Mouse (Mus musculus) lung, embryonic 15.5 days (tissue): Measurements from ENCODE around the gene Dnajb12. TPM values are rescaled to one million over a fixed set of nuclear protein-coding genes. Genes with fewer than 3 reads are reported as not detected.

ENCODE experiments used
- ATAC-seq: fragments of 200-750 bp; cut with Nextera tagmentation; 2 replicates; pipeline ENCODE4 v1.8.0; 2017; ENCODE audit warnings: moderate number of reproducible peaks, borderline replicate concordance; ENCODE audit not compliant: low FRiP score, low TSS enrichment; ENCODE audit errors: extremely low read depth
- H3K27ac ChIP-seq: fragments of 300-500 bp; sonication (generic); 2 replicates; pipeline ENCODE4 v1.5.1; 2015; ENCODE audit warnings: moderate library complexity, mild to moderate bottlenecking, inconsistent platforms
- H3K27me3 ChIP-seq: fragments of 300-500 bp; sonication (generic); 2 replicates; pipeline ENCODE4 v1.6.1; 2015; ENCODE audit warnings: inconsistent platforms
- H3K36me3 ChIP-seq: fragments of 300-500 bp; sonication (generic); 2 replicates; pipeline ENCODE4 v1.6.1; 2015; ENCODE audit warnings: inconsistent platforms
- H3K4me1 ChIP-seq: fragments of 300-500 bp; sonication (generic); 2 replicates; pipeline ENCODE4 v1.6.1; 2015; ENCODE audit warnings: inconsistent platforms
- H3K4me2 ChIP-seq: fragments of 300-500 bp; sonication (generic); 2 replicates; pipeline ENCODE4 v1.6.1; 2015; ENCODE audit warnings: inconsistent platforms, mild to moderate bottlenecking, moderate library complexity
- H3K4me3 ChIP-seq: fragments of 300-500 bp; sonication (generic); 2 replicates; pipeline ENCODE4 v1.5.1; 2015; ENCODE audit warnings: mild to moderate bottlenecking, inconsistent platforms
- H3K9ac ChIP-seq: fragments of 300-500 bp; sonication (generic); 2 replicates; pipeline ENCODE4 v1.6.1; 2015; ENCODE audit warnings: inconsistent platforms
- H3K9me3 ChIP-seq: fragments of 300-500 bp; sonication (generic); 2 replicates; pipeline ENCODE4 v1.6.1; 2016; ENCODE audit warnings: inconsistent platforms
- WGBS: fragments of 180-500 bp; shearing (Covaris S2); methylation state at CpG from one replicate; pipeline ENCODE4 v1.1.7; 2015; 5-methylcytosine and 5-hydroxymethylcytosine counted together
- polyA plus RNA-seq: library from polyadenylated mRNA; unstranded; fragments of >200 nt; fragmentation: Nextera tagmentation; extraction: Ambion mirVana; gene quantifications from 2 replicates; pipeline ENCODE4 v1.2.1, GENCODE M21; 2015

Dnajb12 gene
- polyA plus RNA-seq, result 21.0 and 24.1 TPM in 2 replicates

- H3K27ac ChIP-seq, result peak within 1 kb of the TSS; percentile 99
- peaks cover 16% of the 10 kb centered on the region for H3K4me1 ChIP-seq
- ATAC-seq, result peak; percentile 91
- H3K36me3 ChIP-seq, result peaks cover 2% of the 10 kb centered on the region; the same call in 1 of the 2 replicates
- peak within 1 kb of the TSS; percentile 95 for H3K9ac ChIP-seq
- WGBS, result under 1% methylated on average over 80 of the region's 80 CpGs
- no peaks in the 10 kb centered on the region for H3K9me3 ChIP-seq
- peak within 1 kb of the TSS; percentile 89 for H3K4me3 ChIP-seq
- no peaks in the 10 kb centered on the region for H3K27me3 ChIP-seq
- peak within 1 kb of the TSS; percentile 88 for H3K4me2 ChIP-seq
These were observed at the start of gene Dnajb12 for GRCm38 (mm10) chr10:59879255-59880028. Gene Dnajb12 (plus strand): TSS chr10:59879556.

- H3K4me3 ChIP-seq, result no peak overlapping the region
- H3K4me1 ChIP-seq, result no peaks in the 10 kb centered on the region
- no peaks in the 10 kb centered on the region for H3K27me3 ChIP-seq
- H3K36me3 ChIP-seq, result peaks cover 24% of the 10 kb centered on the region; the same call in 1 of the 2 replicates
- 93% methylated on average over 6 of the region's 6 CpGs for WGBS
- H3K4me2 ChIP-seq, result no peak overlapping the region
- no peak overlapping the region for H3K27ac ChIP-seq
- ATAC-seq, result no peak
- H3K9ac ChIP-seq, result no peak overlapping the region
- H3K9me3 ChIP-seq, result no peaks in the 10 kb centered on the region
These were observed 49.5 kb upstream of the Dnajb12 start for GRCm38 (mm10) chr10:59829886-59830285.

- Histone ChIP-seq H3K9ac (no peak overlapping the region), H3K9me3 (no peaks in the 10 kb centered on the region), H3K4me3 (no peak overlapping the region), H3K36me3 (peaks cover 24% of the 10 kb centered on the region; the same call in 1 of the 2 replicates), H3K27me3 (no peaks in the 10 kb centered on the region), H3K4me2 (no peak overlapping the region), H3K4me1 (no peaks in the 10 kb centered on the region), H3K27ac (no peak overlapping the region)
- WGBS, result 67% methylated on average over 7 of the region's 7 CpGs
- ATAC-seq, result no peak
These were observed 47.4 kb upstream of the Dnajb12 start for GRCm38 (mm10) chr10:59831950-59832349.

GRCm38 (mm10) chr10:59835301-59836155 is 43.8 kb upstream of the Dnajb12 start:
- no peaks in the 10 kb centered on the region for H3K27me3 ChIP-seq
- no peaks in the 10 kb centered on the region; the same call in 1 of the 2 replicates for H3K36me3 ChIP-seq
- WGBS, result 56% methylated on average over 14 of the region's 14 CpGs
- no peak overlapping the region for H3K27ac ChIP-seq
- H3K9ac ChIP-seq, result no peak overlapping the region
- H3K9me3 ChIP-seq, result no peaks in the 10 kb centered on the region
- H3K4me1 ChIP-seq, result no peaks in the 10 kb centered on the region
- no peak overlapping the region for H3K4me3 ChIP-seq
- H3K4me2 ChIP-seq, result no peak overlapping the region
- peak; percentile 57; the same call in 1 of the 2 replicates for ATAC-seq

- H3K9ac ChIP-seq, result no peak overlapping the region
- H3K9me3 ChIP-seq, result no peaks in the 10 kb centered on the region
- H3K4me3 ChIP-seq, result no peak overlapping the region
- H3K4me2 ChIP-seq, result no peak overlapping the region
- no peak overlapping the region for H3K27ac ChIP-seq
- no peaks in the 10 kb centered on the region for H3K4me1 ChIP-seq
- 86% methylated on average over 5 of the region's 5 CpGs for WGBS
- H3K27me3 ChIP-seq, result no peaks in the 10 kb centered on the region
- H3K36me3 ChIP-seq, result no peaks in the 10 kb centered on the region; the same call in 1 of the 2 replicates
- no peak for ATAC-seq
These were observed 41.9 kb upstream of the Dnajb12 start for GRCm38 (mm10) chr10:59837490-59837889.

- no peak for ATAC-seq
- 89% methylated on average over 8 of the region's 8 CpGs for WGBS
- Histone ChIP-seq H3K9ac (no peak overlapping the region), H3K27ac (no peak overlapping the region), H3K9me3 (no peaks in the 10 kb centered on the region), H3K36me3 (no peaks in the 10 kb centered on the region; the same call in 1 of the 2 replicates), H3K4me3 (no peak overlapping the region), H3K27me3 (no peaks in the 10 kb centered on the region), H3K4me1 (no peaks in the 10 kb centered on the region), H3K4me2 (no peak overlapping the region)
These were observed 37.9 kb upstream of the Dnajb12 start for GRCm38 (mm10) chr10:59841434-59841833.

- H3K9me3 ChIP-seq, result no peaks in the 10 kb centered on the region
- H3K4me2 ChIP-seq, result no peak overlapping the region
- no peaks in the 10 kb centered on the region for H3K4me1 ChIP-seq
- no peaks in the 10 kb centered on the region; the same call in 1 of the 2 replicates for H3K36me3 ChIP-seq
- WGBS, result 39% methylated on average over 5 of the region's 5 CpGs
- H3K27me3 ChIP-seq, result no peaks in the 10 kb centered on the region
- no peak overlapping the region for H3K9ac ChIP-seq
- H3K27ac ChIP-seq, result no peak overlapping the region
- ATAC-seq, result no peak
- no peak overlapping the region for H3K4me3 ChIP-seq
These were observed 36.2 kb upstream of the Dnajb12 start for GRCm38 (mm10) chr10:59843125-59843524.

- Histone ChIP-seq H3K36me3 (no peaks in the 10 kb centered on the region; the same call in 1 of the 2 replicates), H3K9ac (no peak overlapping the region), H3K4me2 (no peak overlapping the region), H3K27me3 (no peaks in the 10 kb centered on the region), H3K4me1 (no peaks in the 10 kb centered on the region), H3K27ac (no peak overlapping the region), H3K4me3 (no peak overlapping the region), H3K9me3 (no peaks in the 10 kb centered on the region)
- no peak for ATAC-seq
- 74% methylated on average over 9 of the region's 9 CpGs for WGBS
These were observed 34.7 kb upstream of the Dnajb12 start for GRCm38 (mm10) chr10:59844686-59845085.

- no peaks in the 10 kb centered on the region for H3K27me3 ChIP-seq
- H3K4me2 ChIP-seq, result no peak overlapping the region
- no peaks in the 10 kb centered on the region for H3K9me3 ChIP-seq
- no peak overlapping the region for H3K4me3 ChIP-seq
- H3K27ac ChIP-seq, result no peak overlapping the region
- H3K36me3 ChIP-seq, result no peaks in the 10 kb centered on the region
- no peak for ATAC-seq
- no peaks in the 10 kb centered on the region for H3K4me1 ChIP-seq
- WGBS, result 64% methylated on average over 6 of the region's 6 CpGs
- H3K9ac ChIP-seq, result no peak overlapping the region
These were observed 32.9 kb upstream of the Dnajb12 start for GRCm38 (mm10) chr10:59846416-59846815.

GRCm38 (mm10) chr10:59848079-59848877 is 31.1 kb upstream of the Dnajb12 start:
- ATAC-seq, result no peak
- H3K27ac ChIP-seq, result no peak overlapping the region
- no peaks in the 10 kb centered on the region for H3K36me3 ChIP-seq
- H3K4me3 ChIP-seq, result no peak overlapping the region
- no peak overlapping the region for H3K4me2 ChIP-seq
- no peaks in the 10 kb centered on the region for H3K9me3 ChIP-seq
- H3K4me1 ChIP-seq, result no peaks in the 10 kb centered on the region
- no peaks in the 10 kb centered on the region for H3K27me3 ChIP-seq
- no peak overlapping the region for H3K9ac ChIP-seq
- WGBS, result 76% methylated on average over 11 of the region's 11 CpGs

- no peak overlapping the region for H3K27ac ChIP-seq
- H3K4me3 ChIP-seq, result no peak overlapping the region
- H3K4me1 ChIP-seq, result no peaks in the 10 kb centered on the region
- H3K36me3 ChIP-seq, result no peaks in the 10 kb centered on the region
- H3K9me3 ChIP-seq, result no peaks in the 10 kb centered on the region
- H3K9ac ChIP-seq, result no peak overlapping the region
- no peak overlapping the region for H3K4me2 ChIP-seq
- no peaks in the 10 kb centered on the region for H3K27me3 ChIP-seq
- no peak for ATAC-seq
- WGBS, result 64% methylated on average over 9 of the region's 9 CpGs
These were observed 30.4 kb upstream of the Dnajb12 start for GRCm38 (mm10) chr10:59848953-59849352.
